Mouse (Mus musculus): ENCODE data around the gene Ccr2. TPM values are rescaled to one million over a fixed set of nuclear protein-coding genes. Genes with fewer than 3 reads are reported as not detected.
"Not testable (repeated sequence)": the region's sequence is repeated elsewhere in the genome, so short reads cannot be mapped to it uniquely, and the experiment has no call there.

The Ccr2 gene
- polyA plus RNA-seq (2015; fragmentation: Nextera tagmentation; extraction: Ambion mirVana) = 4.0 and 4.4 TPM in 2 replicates

- H3K4me1 ChIP-seq = no peaks in the 10 kb centered on the region
- no peak within 1 kb of the TSS for H3K4me3 ChIP-seq (replicated peaks)
- H3K27ac ChIP-seq (replicated peaks) = no peak within 1 kb of the TSS
- WGBS = 82% methylated on average over 4 of the region's 4 CpGs
- no peaks in the 10 kb centered on the region for H3K9me3 ChIP-seq (replicated peaks)
- no peak within 1 kb of the TSS for H3K4me2 ChIP-seq (replicated peaks)
- no peak for ATAC-seq (ENCODE audit: insufficient number of reproducible peaks, low FRiP score, low TSS enrichment, low read depth)
- H3K9ac ChIP-seq = no peak within 1 kb of the TSS
- no peaks in the 10 kb centered on the region for H3K27me3 ChIP-seq
- no peaks in the 10 kb centered on the region for H3K36me3 ChIP-seq
Measured at GRCm38 (mm10) chr9:124101723-124102122, at the start of gene Ccr2. TSS of gene Ccr2 (plus strand) at chr9:124101950.

- no peak for ATAC-seq (ENCODE audit: insufficient number of reproducible peaks, low FRiP score, low TSS enrichment, low read depth)
- H3K27me3 ChIP-seq = no peaks in the 10 kb centered on the region
- H3K9me3 ChIP-seq (replicated peaks) = no peaks in the 10 kb centered on the region
- no peak overlapping the region for H3K27ac ChIP-seq (replicated peaks)
- 55% methylated on average over 2 of the region's 2 CpGs for WGBS
- no peak overlapping the region for H3K4me2 ChIP-seq (replicated peaks)
- H3K4me3 ChIP-seq (replicated peaks) = no peak overlapping the region
- H3K9ac ChIP-seq = no peak overlapping the region
- no peaks in the 10 kb centered on the region for H3K4me1 ChIP-seq
- H3K36me3 ChIP-seq = no peaks in the 10 kb centered on the region
Measured at GRCm38 (mm10) chr9:124053532-124053931, 48.2 kb upstream of the Ccr2 start.

- Histone ChIP-seq H3K27ac (replicated peaks) (no peak overlapping the region), H3K4me1 (no peaks in the 10 kb centered on the region), H3K9ac (no peak overlapping the region), H3K27me3 (no peaks in the 10 kb centered on the region), H3K36me3 (no peaks in the 10 kb centered on the region), H3K4me3 (replicated peaks) (no peak overlapping the region), H3K4me2 (replicated peaks) (no peak overlapping the region), H3K9me3 (replicated peaks) (no peaks in the 10 kb centered on the region)
- ATAC-seq (ENCODE audit: insufficient number of reproducible peaks, low FRiP score, low TSS enrichment, low read depth) = no peak
- WGBS = 64% methylated on average over 3 of the region's 3 CpGs
Measured at GRCm38 (mm10) chr9:124056158-124056709, 45.5 kb upstream of the Ccr2 start.

GRCm38 (mm10) chr9:124059660-124060352 is 41.9 kb upstream of the Ccr2 start:
- H3K27ac ChIP-seq (replicated peaks) = no peak overlapping the region
- WGBS = 63% methylated on average over 2 of the region's 2 CpGs
- H3K9me3 ChIP-seq (replicated peaks) = no peaks in the 10 kb centered on the region
- no peaks in the 10 kb centered on the region for H3K36me3 ChIP-seq
- ATAC-seq (ENCODE audit: insufficient number of reproducible peaks, low FRiP score, low TSS enrichment, low read depth) = no peak
- no peak overlapping the region for H3K4me3 ChIP-seq (replicated peaks)
- no peaks in the 10 kb centered on the region for H3K27me3 ChIP-seq
- H3K4me2 ChIP-seq (replicated peaks) = no peak overlapping the region
- H3K9ac ChIP-seq = no peak overlapping the region
- no peaks in the 10 kb centered on the region for H3K4me1 ChIP-seq

GRCm38 (mm10) chr9:124061474-124062432 is 40.0 kb upstream of the Ccr2 start:
- not testable (repeated sequence) for ATAC-seq (ENCODE audit: insufficient number of reproducible peaks, low FRiP score, low TSS enrichment, low read depth); H3K4me3 ChIP-seq (replicated peaks); H3K4me2 ChIP-seq (replicated peaks); H3K27me3 ChIP-seq; H3K9me3 ChIP-seq (replicated peaks); H3K9ac ChIP-seq; H3K36me3 ChIP-seq; H3K27ac ChIP-seq (replicated peaks); H3K4me1 ChIP-seq
- WGBS = 48% methylated on average over 3 of the region's 3 CpGs

GRCm38 (mm10) chr9:124066572-124067103 is 35.1 kb upstream of the Ccr2 start:
- Histone ChIP-seq H3K4me1 (no peaks in the 10 kb centered on the region), H3K27ac (replicated peaks) (no peak overlapping the region), H3K4me2 (replicated peaks) (no peak overlapping the region), H3K9ac (no peak overlapping the region), H3K27me3 (no peaks in the 10 kb centered on the region), H3K9me3 (replicated peaks) (no peaks in the 10 kb centered on the region), H3K4me3 (replicated peaks) (no peak overlapping the region), H3K36me3 (no peaks in the 10 kb centered on the region)
- ATAC-seq (ENCODE audit: insufficient number of reproducible peaks, low FRiP score, low TSS enrichment, low read depth) = no peak

GRCm38 (mm10) chr9:124068098-124069058 is 33.4 kb upstream of the Ccr2 start:
- 56% methylated on average over 2 of the region's 2 CpGs for WGBS
- H3K36me3 ChIP-seq = no peaks in the 10 kb centered on the region

GRCm38 (mm10) chr9:124071506-124071905 is 30.2 kb upstream of the Ccr2 start:
- Histone ChIP-seq H3K9ac (no peak overlapping the region), H3K4me2 (replicated peaks) (no peak overlapping the region), H3K9me3 (replicated peaks) (no peaks in the 10 kb centered on the region), H3K4me1 (no peaks in the 10 kb centered on the region), H3K36me3 (no peaks in the 10 kb centered on the region), H3K27ac (replicated peaks) (no peak overlapping the region), H3K4me3 (replicated peaks) (no peak overlapping the region), H3K27me3 (no peaks in the 10 kb centered on the region)
- 82% methylated on average over 1 of the region's 1 CpGs for WGBS
- no peak for ATAC-seq (ENCODE audit: insufficient number of reproducible peaks, low FRiP score, low TSS enrichment, low read depth)

More at GRCm38 (mm10) chr9:124068098-124069058, 33.4 kb upstream of the Ccr2 start:
- Histone ChIP-seq H3K9ac (no peak overlapping the region), H3K27ac (replicated peaks) (no peak overlapping the region), H3K4me3 (replicated peaks) (no peak overlapping the region), H3K4me1 (no peaks in the 10 kb centered on the region), H3K4me2 (replicated peaks) (no peak overlapping the region), H3K9me3 (replicated peaks) (no peaks in the 10 kb centered on the region), H3K27me3 (no peaks in the 10 kb centered on the region)
- no peak for ATAC-seq (ENCODE audit: insufficient number of reproducible peaks, low FRiP score, low TSS enrichment, low read depth)

- no peaks in the 10 kb centered on the region for H3K36me3 ChIP-seq
- no peak overlapping the region for H3K4me2 ChIP-seq (replicated peaks)
- no peak overlapping the region for H3K9ac ChIP-seq
- 60% methylated on average over 4 of the region's 4 CpGs for WGBS
- ATAC-seq (ENCODE audit: insufficient number of reproducible peaks, low FRiP score, low TSS enrichment, low read depth) = no peak
- H3K27me3 ChIP-seq = no peaks in the 10 kb centered on the region
- H3K27ac ChIP-seq (replicated peaks) = no peak overlapping the region
- H3K4me1 ChIP-seq = no peaks in the 10 kb centered on the region
- H3K9me3 ChIP-seq (replicated peaks) = no peaks in the 10 kb centered on the region
- no peak overlapping the region for H3K4me3 ChIP-seq (replicated peaks)
Measured at GRCm38 (mm10) chr9:124079803-124080202, 21.9 kb upstream of the Ccr2 start.

GRCm38 (mm10) chr9:124080471-124080870 is 21.3 kb upstream of the Ccr2 start:
- not testable (repeated sequence) for H3K4me2 ChIP-seq (replicated peaks); H3K27ac ChIP-seq (replicated peaks); H3K4me3 ChIP-seq (replicated peaks); H3K36me3 ChIP-seq; H3K9me3 ChIP-seq (replicated peaks); ATAC-seq (ENCODE audit: insufficient number of reproducible peaks, low FRiP score, low TSS enrichment, low read depth); H3K4me1 ChIP-seq; H3K9ac ChIP-seq; H3K27me3 ChIP-seq
- WGBS = 92% methylated on average over 12 of the region's 13 CpGs
